Mouse (Mus musculus) kidney, postnatal 10 days (tissue): ENCODE data around the gene Gosr2.
A peak's percentile ranks its signal among the peaks of the same experiment; 100 is the strongest.

Experiments
- DNase-seq: peaks from one replicate; pipeline ENCODE4 v3.0.0; 2021; ENCODE audit warnings: mixed read lengths

Gosr2 gene

DNA sequence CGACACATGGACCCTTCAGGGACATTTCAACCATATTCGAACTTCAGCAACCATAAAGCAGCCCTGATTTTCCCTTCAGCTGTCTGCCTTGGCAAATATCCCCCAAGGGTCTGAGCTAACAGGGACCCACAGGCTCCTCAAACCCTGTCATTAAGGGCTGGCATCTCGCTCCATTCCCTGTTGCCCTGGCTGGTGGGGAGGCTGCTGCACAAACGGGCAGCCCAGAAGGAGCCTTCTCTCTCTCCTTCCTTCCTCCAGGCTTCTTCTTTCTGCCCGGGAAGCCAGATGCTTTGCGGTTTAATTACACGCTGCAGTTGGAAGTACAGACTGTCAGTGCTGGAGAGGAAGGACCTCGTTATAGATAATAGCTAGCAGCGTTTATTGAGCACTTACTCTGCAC is 54.5 kb downstream of the Gosr2 start:
- DNase-seq, result no peak

DNA sequence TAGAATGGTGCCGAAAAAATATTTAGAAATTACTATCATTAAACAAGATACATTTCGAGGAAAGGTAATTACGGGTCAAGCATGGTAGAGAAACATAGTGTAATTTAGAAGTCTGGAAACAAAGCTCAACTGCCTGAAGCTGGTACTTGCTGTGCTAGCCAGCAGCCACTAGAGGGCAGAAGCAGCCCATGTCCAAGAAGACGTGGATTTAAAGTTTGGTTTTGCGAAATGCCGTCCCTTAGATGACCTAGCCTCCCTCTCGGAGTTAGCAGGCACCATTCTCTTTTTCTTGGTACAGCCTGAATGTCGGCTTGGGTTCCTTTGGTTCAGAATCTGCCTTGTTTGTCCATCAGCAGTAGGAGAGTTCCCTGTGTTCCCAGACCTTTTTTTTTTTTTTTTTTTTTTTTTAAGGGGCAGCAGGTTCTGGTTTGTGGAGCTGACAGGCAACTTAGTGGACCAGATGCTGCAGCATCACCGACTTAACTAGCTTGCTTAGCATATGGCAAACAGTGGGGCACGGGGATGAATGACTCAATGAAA is 58.2 kb downstream of the Gosr2 start:
- peak; percentile 76 for DNase-seq

DNA sequence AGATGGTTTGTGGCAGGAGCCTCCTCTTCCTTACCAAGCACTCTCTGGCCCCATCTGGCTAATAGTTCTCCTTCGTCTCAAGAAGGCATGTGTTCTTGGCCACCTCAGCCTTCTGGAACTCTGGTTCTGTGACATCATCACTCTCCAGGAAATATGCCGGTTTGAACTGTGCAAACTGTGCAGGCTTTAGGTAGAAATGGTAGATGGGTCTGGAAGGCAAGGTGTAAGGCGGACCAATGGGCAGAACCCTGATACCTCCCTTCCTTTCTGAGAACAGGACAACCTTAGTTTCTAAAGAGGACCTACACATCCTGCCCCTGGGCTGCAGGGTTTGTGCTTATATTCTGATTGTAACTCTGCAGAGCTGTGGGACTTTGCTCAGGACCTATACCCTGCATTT is 58.9 kb downstream of the Gosr2 start, which contains the start of gene Lyzl6:
Gene Lyzl6, minus strand, starts transcription at position 101 of the 400 bp plus-strand sequence.
- DNase-seq, result no peak

DNA sequence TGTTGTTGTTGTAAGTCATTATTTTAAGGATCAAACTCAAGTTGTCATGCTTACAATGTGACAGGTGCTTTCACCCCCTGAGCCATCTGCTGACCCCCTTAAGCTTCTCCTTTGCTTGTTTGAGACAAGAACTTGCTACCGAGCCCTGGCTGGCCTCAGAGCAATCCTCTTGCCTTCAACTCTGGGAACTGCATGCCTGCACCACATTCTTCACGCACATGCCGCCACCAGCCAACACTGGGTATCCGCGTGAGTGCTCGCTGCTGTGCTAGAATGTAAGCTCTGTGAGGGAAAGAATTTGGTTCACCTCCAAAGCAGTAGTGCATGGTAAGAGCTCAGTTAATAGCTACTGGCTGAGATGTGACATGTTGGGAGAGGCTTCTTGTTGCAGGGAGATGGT is 61.4 kb downstream of the Gosr2 start:
- no peak for DNase-seq

DNA sequence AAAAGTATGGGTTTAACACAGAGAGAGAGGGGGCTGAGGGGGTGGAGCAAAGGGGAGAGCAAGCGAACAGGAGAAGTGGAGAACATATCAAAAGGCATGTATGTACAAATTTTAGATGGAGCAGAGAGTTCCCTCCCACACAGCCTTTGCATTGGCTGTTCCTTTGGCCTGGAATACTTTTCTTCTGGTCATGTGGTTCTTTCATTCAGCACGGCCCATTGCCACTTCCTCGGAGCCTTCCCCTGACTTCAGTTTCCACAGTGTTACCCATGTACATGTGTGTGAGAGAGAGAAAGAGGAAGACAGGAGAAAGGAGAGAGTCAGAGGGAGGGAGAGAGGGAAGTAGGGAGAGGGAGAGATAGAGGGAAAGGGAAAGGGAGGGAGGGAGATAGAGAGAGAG is 62.2 kb downstream of the Gosr2 start:
- DNase-seq, result no peak

DNA sequence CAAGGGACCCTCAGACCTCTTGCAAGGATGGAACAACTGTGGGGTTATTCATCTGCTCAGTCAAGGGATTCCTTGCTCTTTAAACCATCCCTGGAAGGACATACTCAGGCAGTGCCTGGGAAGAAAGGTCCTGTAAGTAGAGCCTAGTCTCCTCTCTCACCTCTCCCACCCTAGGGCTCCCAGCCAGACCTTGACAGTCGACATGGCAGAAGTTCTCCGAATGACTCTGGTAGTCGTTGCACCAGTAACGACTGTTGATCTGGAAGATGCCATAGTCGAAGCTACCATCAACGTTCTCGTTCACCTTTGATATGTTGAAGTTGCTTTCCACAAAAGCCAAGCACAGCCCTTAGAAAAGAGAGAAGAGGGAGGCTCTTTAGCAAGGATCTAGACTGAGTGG is 62.9 kb downstream of the Gosr2 start:
- DNase-seq, result no peak

DNA sequence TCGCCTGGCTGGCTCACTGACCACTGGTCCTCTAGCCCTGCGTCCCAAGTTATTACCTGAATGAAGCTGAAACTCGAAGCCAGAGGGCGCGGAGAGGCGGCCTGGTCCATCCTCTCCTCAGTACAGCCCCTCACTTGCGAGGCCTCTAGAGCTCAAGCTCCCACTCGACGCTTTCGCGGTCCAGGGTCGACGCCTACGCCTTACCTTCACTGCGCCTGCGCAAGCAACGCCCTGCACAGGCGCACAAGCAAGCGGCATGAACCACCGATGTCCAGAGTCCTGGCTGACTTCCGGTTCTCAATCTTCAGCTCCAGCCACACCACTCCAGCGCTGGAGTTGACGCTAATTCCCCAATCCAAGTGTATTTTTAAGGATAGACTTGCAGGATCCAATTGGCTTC is 70.2 kb downstream of the Gosr2 start:
- no peak for DNase-seq
